ENCODE assay signal across 9 mouse cellular contexts in genomic region chr3:69373544-69374306, GRCm38 (mm10). TPM values are rescaled to one million over a fixed set of nuclear protein-coding genes. Genes with fewer than 3 reads are reported as not detected.
DNase-seq lines count a peak whose midpoint lies in the region; ATAC-seq lines count a peak whose summit lies in the region.
"Had no signal": no experiment of that assay in that cellular context is flagged by ENCODE, and none has a peak within 500 bp of the region (broad histone marks: within the 10 kb centered on the region; RNA-seq: fewer than 3 reads in every experiment).

No protein-coding gene starts in this region.

- no peaks in the 10 kb centered on the region for H3K36me3 ChIP-seq in neural tube, embryonic 11.5 days (ENCODE audit: control insufficient read depth, insufficient read depth, low read length)
- no peaks in the 10 kb centered on the region for H3K36me3 ChIP-seq in forebrain, embryonic 12.5 days (replicated peaks)
- H3K36me3 ChIP-seq in kidney, embryonic 14.5 days (ENCODE audit: control insufficient read depth, insufficient read depth, low read length): no peaks in the 10 kb centered on the region

- ATAC-seq in neural tube, embryonic 11.5 days (ENCODE audit: insufficient read depth, low FRiP score, low TSS enrichment): no peak
- ATAC-seq in forebrain, embryonic 12.5 days (ENCODE audit: low FRiP score): peak; percentile 83; the same call in 1 of the 2 replicates
- no peak for ATAC-seq in kidney, embryonic 14.5 days (ENCODE audit: low FRiP score, low TSS enrichment)

- peak; percentile 21 for DNase-seq in neural tube, embryonic 11.5 days (ENCODE audit: low spot score)
- no peak for DNase-seq in neural tube, embryonic 10.5 days (ENCODE audit: extremely low spot score, low spot score)
- DNase-seq in left cerebral cortex, adult 9 months (ENCODE audit: low spot score in 2 of 2): peak; percentile 51 to 85
- peak; percentile 59 to 78 for DNase-seq in right cerebral cortex, postnatal 36 days (ENCODE audit: low spot score in 2 of 2)
- no peak for DNase-seq in liver
- DNase-seq in urinary bladder, adult 18-20 months (ENCODE audit: low spot score in 2 of 2): no peak

- H3K4me2 ChIP-seq in neural tube, embryonic 11.5 days (ENCODE audit: low read depth): no peak overlapping the region
- no peak overlapping the region for H3K4me2 ChIP-seq in forebrain, embryonic 12.5 days
- no peak overlapping the region for H3K4me2 ChIP-seq in kidney, embryonic 14.5 days (replicated peaks; ENCODE audit: low read depth, low read length)

- H3K27me3 ChIP-seq in neural tube, embryonic 11.5 days (ENCODE audit: control insufficient read depth, insufficient read depth, low read length): no peaks in the 10 kb centered on the region
- H3K27me3 ChIP-seq in forebrain, embryonic 12.5 days: no peaks in the 10 kb centered on the region
- H3K27me3 ChIP-seq in kidney, embryonic 14.5 days (ENCODE audit: control insufficient read depth, insufficient read depth, low read length): no peaks in the 10 kb centered on the region

- WGBS in neural tube, embryonic 11.5 days: 80% methylated on average over 10 of the region's 10 CpGs
- WGBS in forebrain, embryonic 12.5 days: 68% methylated on average over 10 of the region's 10 CpGs
- WGBS in kidney, embryonic 14.5 days: 86% methylated on average over 10 of the region's 10 CpGs

- no peak overlapping the region for H3K27ac ChIP-seq in neural tube, embryonic 11.5 days (ENCODE audit: low read depth, low read length)
- H3K27ac ChIP-seq in forebrain, embryonic 12.5 days: 0 out of 2 replicates have a peak overlapping the region, but pooled peaks have one; percentile 25
- no peak overlapping the region for H3K27ac ChIP-seq in kidney, embryonic 14.5 days (ENCODE audit: low read depth, low read length)
- H3K27ac ChIP-seq: kidney, postnatal 0 days had no signal

- no peak overlapping the region for H3K9ac ChIP-seq in neural tube, embryonic 11.5 days (ENCODE audit: low read length)
- no peak overlapping the region for H3K9ac ChIP-seq in forebrain, embryonic 12.5 days
- H3K9ac ChIP-seq in kidney, embryonic 14.5 days (ENCODE audit: low read depth, low read length): no peak overlapping the region

- H3K4me3 ChIP-seq in neural tube, embryonic 11.5 days (ENCODE audit: low read depth, low read length): no peak overlapping the region
- H3K4me3 ChIP-seq in forebrain, embryonic 12.5 days (replicated peaks): no peak overlapping the region
- H3K4me3 ChIP-seq in kidney, embryonic 14.5 days (ENCODE audit: low read length): no peak overlapping the region

- H3K9me3 ChIP-seq in neural tube, embryonic 11.5 days (ENCODE audit: control insufficient read depth, low read length): no peaks in the 10 kb centered on the region
- H3K9me3 ChIP-seq in forebrain, embryonic 12.5 days: no peaks in the 10 kb centered on the region
- no peaks in the 10 kb centered on the region for H3K9me3 ChIP-seq in kidney, embryonic 14.5 days (ENCODE audit: control insufficient read depth, low read length)

- H3K4me1 ChIP-seq in neural tube, embryonic 11.5 days (ENCODE audit: control insufficient read depth, insufficient read depth, low read length): no peaks in the 10 kb centered on the region
- H3K4me1 ChIP-seq in forebrain, embryonic 12.5 days: peaks cover 6% of the 10 kb centered on the region
- H3K4me1 ChIP-seq in kidney, embryonic 14.5 days (ENCODE audit: control insufficient read depth, insufficient read depth, low read length): no peaks in the 10 kb centered on the region

RNA-seq across cellular contexts. Expression of gene Ppm1l, which starts 57.1 kb away (rescaled TPM):
- 18.4 and 22.6 TPM in 2 replicates for polyA plus RNA-seq in neural tube, embryonic 11.5 days (2014; fragmentation: Nextera tagmentation; extraction: Ambion mirVana)
- polyA plus RNA-seq in forebrain, embryonic 12.5 days (2016; fragmentation: Nextera tagmentation; extraction: Ambion mirVana): 23.6 and 24.3 TPM in 2 replicates
- polyA plus RNA-seq in kidney, embryonic 14.5 days (2014; fragmentation: Nextera tagmentation; extraction: Ambion mirVana): 4.8 and 6.7 TPM in 2 replicates

Comparison
In these comparisons a context has a peak if more than half of its experiments do, and no peak if none do; other contexts are left out.
1. DNase-seq: peak in neural tube, embryonic 11.5 days (single experiment), left cerebral cortex, adult 9 months (2 of 2) and right cerebral cortex, postnatal 36 days (2 of 2); none in neural tube, embryonic 10.5 days (single experiment), liver (single experiment) and urinary bladder, adult 18-20 months (0 of 2).